Mouse (Mus musculus): ENCODE data around the gene Gm37419.

DNA sequence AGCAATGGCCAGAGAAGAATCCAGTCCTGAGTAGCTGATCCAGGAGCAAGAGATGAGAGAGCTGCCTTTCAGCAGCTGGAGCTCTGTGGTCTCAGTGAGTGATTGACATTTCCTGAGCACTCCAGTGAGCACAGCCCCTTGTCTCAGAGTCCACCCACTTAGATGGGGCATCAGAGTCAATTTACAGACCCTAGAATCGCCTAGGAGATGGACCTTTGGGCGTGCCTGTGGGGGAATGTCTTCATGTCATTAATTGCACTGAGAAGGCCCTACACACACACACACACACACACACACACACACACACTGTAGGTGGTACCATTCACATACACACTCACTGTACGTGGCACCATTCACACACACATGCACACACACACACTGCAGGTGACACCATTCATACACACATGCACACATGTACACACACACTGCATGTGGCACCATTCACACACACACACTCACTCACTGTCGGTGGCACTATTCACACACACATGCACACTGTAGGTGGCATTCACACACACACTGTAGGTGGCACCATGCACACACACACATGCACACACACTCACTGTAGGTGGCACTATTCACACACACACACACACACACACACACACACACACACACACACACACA lies 36.1 kb upstream of the Gm37419 start:
- TF ChIP-seq CTCF (IDR thresholded peaks at IDR 0.05; ENCODE audit: borderline replicate concordance, insufficient read depth, low read depth, low read length) (no peak), POLR2A (IDR thresholded peaks at IDR 0.05; ENCODE audit: borderline replicate concordance, insufficient read depth, low read length) (no peak)
